Mouse (Mus musculus) adrenal gland, postnatal 4 days (tissue): ENCODE results near the gene Ppp1r37. TPM values are rescaled to one million over a fixed set of nuclear protein-coding genes. Genes with fewer than 3 reads are reported as not detected.
"Not testable (repeated sequence)": the region's sequence is repeated elsewhere in the genome, so short reads cannot be mapped to it uniquely, and the experiment has no call there.

ENCODE experiments used
- DNase-seq, 2 experiments: peaks; one replicate each; pipeline ENCODE4 v3.0.0; 2021 to 2022; ENCODE audit warnings: low spot score in 2 of 2, mixed read lengths in 2 of 2
- total RNA-seq, 2 experiments: library from RNA; stranded (reverse); gene quantifications; 2 replicates each; pipeline ENCODE4 v1.2.3; 2021

Ppp1r37 gene
- total RNA-seq, 2 experiments from 2014 or later, result 66.7 to 67.1 TPM

GRCm38 (mm10) chr7:19541681-19542154, 21.2 kb downstream of the Ppp1r37 start:
- DNase-seq, result no peak

- no peak for DNase-seq
Measured at GRCm38 (mm10) chr7:19540771-19541566, 21.9 kb downstream of the Ppp1r37 start.

- no peak for DNase-seq
Measured at GRCm38 (mm10) chr7:19534676-19535075, 28.2 kb downstream of the Ppp1r37 start.

GRCm38 (mm10) chr7:19532240-19532639, 30.6 kb downstream of the Ppp1r37 start:
- no peak for DNase-seq

- DNase-seq, result no peak
Measured at GRCm38 (mm10) chr7:19531077-19531476, 31.8 kb downstream of the Ppp1r37 start.

- no peak for DNase-seq
Measured at GRCm38 (mm10) chr7:19525105-19525481, 37.8 kb downstream of the Ppp1r37 start.

- DNase-seq, result no peak
Measured at GRCm38 (mm10) chr7:19524420-19525104, 38.3 kb downstream of the Ppp1r37 start.

- DNase-seq, result peak in 1 of 2 experiments; percentile 40
Measured at GRCm38 (mm10) chr7:19523757-19524419, 39.0 kb downstream of the Ppp1r37 start.

- no peak for DNase-seq
Measured at GRCm38 (mm10) chr7:19523017-19523756, 39.7 kb downstream of the Ppp1r37 start.

- DNase-seq, result no peak
Measured at GRCm38 (mm10) chr7:19520032-19520431, 42.8 kb downstream of the Ppp1r37 start.

- no peak for DNase-seq
Measured at GRCm38 (mm10) chr7:19517652-19518365, 45.1 kb downstream of the Ppp1r37 start, which contains the start of gene Nkpd1. TSS of gene Nkpd1 (plus strand) at chr7:19517838.

- DNase-seq, result no peak
Measured at GRCm38 (mm10) chr7:19512353-19512752, 50.5 kb downstream of the Ppp1r37 start.

- not testable (repeated sequence) for DNase-seq
Measured at GRCm38 (mm10) chr7:19511934-19512333, 50.9 kb downstream of the Ppp1r37 start.

GRCm38 (mm10) chr7:19509786-19510185, 53.1 kb downstream of the Ppp1r37 start:
- no peak for DNase-seq

GRCm38 (mm10) chr7:19508924-19509568, 53.8 kb downstream of the Ppp1r37 start:
- DNase-seq, result no peak

GRCm38 (mm10) chr7:19508150-19508923, 54.5 kb downstream of the Ppp1r37 start, which contains the start of the genes Bloc1s3 and Trappc6a:
TSS of gene Bloc1s3 (minus strand) at chr7:19508367.
TSS of gene Trappc6a (plus strand) at chr7:19508395.
- DNase-seq, result peak; percentile 78 to 88

GRCm38 (mm10) chr7:19507612-19507981, 55.3 kb downstream of the Ppp1r37 start:
- DNase-seq, result no peak

- no peak for DNase-seq
Measured at GRCm38 (mm10) chr7:19506969-19507611, 55.8 kb downstream of the Ppp1r37 start.
